Mouse (Mus musculus) layer of hippocampus, adult 18-20 months (tissue): ENCODE data around the gene Fbxo3. TPM values are rescaled to one million over a fixed set of nuclear protein-coding genes. Genes with fewer than 3 reads are reported as not detected.
"Not testable (repeated sequence)": the region's sequence is repeated elsewhere in the genome, so short reads cannot be mapped to it uniquely, and the experiment has no call there.

Experiments
- DNase-seq, 2 experiments: peaks; one replicate each; pipeline ENCODE4 v3.0.0; 2022; ENCODE audit warnings: low spot score in 2 of 2
- long read RNA-seq: library from polyadenylated mRNA; stranded (forward); transcript quantifications from one replicate; pipeline ENCODE4 v2.0.0, GENCODE M21; 2021
- total RNA-seq, 2 experiments: library from RNA; stranded (reverse); gene quantifications; 2 replicates each; pipeline ENCODE4 v1.2.3; 2021

Gene Fbxo3
- total RNA-seq, result 10 to 100 TPM; 43.3 to 46.4 TPM
- long read RNA-seq, full-length matches to known transcripts, result 87 of 112 reads
- long read RNA-seq, partial matches to known transcripts, result 0 of 112 reads
- long read RNA-seq, other reads (novel, unspliced or antisense), result 25 of 112 reads

DNA sequence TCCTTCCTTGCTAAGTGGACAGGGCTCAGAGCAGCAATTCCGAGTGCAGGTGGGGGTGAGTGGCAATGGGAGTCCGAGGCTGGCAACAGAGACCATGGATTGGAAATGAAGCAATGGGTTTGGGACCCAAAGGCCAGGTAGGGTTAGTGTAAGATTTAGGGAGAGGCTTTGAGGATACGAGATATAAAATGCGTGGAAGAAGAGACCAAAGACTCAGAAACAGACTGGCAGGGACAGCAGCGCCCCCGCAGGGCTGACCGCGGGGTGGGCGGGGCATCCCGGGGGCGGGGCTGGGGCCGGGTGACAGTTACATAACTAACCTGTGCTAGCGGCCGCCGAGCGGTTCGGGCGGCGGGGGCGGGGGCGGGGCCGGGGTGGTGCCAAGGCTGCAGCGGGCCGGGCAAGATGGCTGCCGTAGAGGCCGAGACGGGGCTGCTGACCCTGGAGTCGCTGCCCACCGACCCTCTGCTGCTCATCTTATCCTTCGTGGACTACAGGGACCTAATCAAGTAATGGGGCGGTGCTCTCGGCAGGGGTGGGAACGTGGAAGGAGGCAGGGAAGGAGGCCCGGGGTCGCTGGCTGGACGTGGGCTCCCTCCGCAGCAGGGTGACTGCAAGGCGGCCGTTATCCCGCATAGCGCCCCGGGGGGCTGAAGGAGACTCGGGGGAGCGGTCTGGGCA is at the start of gene Fbxo3:
Fbxo3 (plus strand) TSS at position 264 of the 681 bp plus-strand sequence.
- peak; percentile 58 to 82 for DNase-seq

DNA sequence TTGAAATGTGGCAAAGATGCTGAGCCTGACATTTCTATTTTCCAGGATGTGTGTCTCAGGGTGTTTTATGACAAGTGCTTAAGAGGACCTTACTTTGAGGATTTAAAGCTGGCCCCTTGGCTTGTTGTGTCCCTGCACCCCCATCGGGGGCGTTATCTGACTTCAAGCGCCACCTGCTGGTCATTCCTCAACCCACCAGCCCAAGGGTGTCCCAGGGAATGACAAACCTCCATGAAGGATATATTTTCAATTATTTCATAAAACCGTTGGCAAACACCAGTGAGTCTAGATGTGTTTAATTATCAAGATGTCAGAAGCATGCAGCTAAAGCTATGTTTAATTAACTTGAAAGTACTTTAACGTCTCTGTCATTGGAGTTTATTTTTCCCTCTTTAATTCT is 45.3 kb upstream of the Fbxo3 start:
- peak; percentile 61 to 77 for DNase-seq

DNA sequence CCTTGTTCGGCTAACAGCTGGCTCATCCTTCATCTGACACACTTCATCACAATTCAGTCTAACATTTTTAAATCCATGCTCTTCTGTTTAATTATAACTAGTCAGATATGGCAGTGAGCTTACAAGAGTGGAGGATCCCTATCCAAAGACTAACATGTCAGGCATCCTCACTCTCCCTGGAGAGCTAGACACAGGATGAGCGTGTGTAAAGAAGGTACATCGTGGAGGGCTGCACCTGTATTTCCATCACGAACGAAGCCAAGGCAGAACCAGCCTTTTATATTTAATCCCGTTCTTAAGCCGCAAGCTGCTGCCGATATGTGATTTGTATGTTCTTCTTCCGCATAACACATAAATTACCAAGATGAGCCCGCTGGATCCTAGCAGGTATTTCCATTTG is 44.4 kb upstream of the Fbxo3 start:
- no peak for DNase-seq

DNA sequence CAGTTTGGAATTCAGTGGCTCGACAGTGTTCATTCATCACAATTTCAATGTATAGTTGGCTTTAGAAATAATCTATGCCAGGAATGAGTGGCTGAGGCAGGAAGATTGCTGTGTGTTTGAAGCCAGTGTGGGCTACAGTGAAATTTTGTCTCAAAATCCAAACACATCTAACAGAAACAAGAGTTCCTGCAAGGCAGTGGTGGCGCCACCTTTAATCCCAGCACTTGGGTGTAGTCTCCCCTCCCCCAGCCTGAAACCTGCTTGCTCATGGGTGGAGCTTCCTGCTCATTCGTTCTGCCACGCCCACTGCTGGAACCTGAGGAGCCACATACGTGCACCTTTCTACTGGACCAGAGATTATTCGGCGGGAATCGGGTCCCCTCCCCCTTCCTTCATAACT is 39.9 kb upstream of the Fbxo3 start:
- DNase-seq, result not testable (repeated sequence)

DNA sequence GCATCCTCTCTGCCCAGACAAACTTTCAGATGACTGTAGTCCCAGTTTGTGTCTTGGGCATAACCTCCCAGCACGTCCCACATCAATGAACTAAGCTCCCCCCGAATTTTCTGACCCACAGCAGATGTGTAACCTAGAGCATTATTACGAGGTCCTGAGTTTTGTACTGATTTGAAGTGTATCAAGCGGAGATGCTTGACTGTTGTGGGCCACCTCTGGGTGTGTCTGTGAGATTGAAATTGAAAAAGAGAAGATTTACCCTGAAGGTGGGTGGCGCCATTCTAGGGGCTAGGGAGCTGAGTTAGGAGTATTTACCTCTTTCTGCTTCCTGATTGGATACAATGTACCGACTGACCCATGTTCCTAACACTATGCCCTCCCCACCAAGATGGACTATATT is 37.8 kb upstream of the Fbxo3 start:
- DNase-seq, result no peak

DNA sequence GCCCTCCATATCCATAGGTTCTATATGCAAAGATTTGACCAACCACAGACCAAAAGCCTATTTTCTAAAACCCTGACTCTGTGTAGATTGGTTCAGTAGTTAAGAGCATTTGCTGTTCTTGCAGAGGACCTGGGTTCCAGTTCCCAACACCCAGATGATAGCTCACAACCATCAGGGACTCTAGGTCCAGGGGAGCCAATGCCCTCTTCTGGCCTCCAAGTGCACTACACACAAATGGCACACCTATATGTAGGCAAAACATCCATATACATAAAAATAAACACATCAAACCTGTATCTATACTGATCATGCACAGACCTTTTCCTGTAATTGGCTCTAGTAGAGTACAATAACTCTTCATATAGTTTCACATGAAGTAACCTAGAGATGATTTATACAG is 36.2 kb upstream of the Fbxo3 start:
- no peak for DNase-seq

DNA sequence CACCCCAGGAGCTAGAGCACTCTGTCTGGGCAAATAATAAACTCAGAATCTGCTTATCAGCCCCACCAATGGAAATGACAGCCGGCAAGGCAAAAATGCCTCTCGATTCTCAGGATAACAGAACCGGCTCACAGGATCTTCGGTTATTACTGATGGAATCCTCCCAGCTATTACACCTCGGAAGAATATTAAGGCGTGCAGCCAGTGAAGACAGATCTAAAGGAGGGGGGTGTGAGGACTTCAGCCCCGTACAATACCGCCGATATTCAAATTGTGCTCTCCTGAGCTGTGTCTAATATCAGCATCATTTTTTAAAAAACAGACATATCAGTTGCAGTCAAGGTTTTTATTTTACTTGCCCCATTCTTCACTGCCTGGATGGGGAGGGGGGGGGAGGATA is 35.4 kb upstream of the Fbxo3 start:
- no peak for DNase-seq

DNA sequence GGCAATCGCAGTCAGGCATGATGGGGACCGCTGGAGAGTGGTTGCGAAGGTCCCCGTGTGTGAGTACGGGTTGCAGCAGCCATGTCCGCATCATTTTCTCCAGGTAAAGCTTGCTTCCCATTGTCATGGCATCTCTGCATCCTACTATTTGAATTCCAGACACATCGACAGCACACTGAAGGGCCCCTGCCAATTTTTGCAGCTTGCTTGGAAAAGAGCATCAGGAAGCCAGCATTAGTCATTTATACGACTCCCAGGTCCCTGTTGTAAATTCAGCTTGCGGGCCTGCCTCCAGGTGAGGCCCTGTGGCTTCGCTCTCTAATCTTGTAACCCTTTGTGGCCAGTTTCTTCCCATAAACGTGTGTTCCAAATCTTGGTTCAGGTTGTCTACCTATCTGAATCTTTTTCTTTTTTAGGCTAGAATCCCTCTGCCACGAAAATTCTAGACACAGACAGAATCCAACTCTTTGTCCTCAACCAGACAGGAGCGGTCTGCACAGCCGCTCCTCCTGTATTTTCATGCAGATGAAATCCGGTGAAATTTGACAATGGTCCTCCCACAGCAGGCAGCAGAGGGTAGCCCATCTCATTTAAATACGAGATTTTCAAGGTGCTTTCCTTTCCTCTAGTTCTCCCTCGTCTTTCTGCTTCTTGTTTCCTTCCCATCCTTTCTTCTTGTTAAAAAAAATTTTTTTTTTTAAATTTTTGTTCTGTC is 34.7 kb upstream of the Fbxo3 start:
- DNase-seq, result peak in 1 of 2 experiments; percentile 50

DNA sequence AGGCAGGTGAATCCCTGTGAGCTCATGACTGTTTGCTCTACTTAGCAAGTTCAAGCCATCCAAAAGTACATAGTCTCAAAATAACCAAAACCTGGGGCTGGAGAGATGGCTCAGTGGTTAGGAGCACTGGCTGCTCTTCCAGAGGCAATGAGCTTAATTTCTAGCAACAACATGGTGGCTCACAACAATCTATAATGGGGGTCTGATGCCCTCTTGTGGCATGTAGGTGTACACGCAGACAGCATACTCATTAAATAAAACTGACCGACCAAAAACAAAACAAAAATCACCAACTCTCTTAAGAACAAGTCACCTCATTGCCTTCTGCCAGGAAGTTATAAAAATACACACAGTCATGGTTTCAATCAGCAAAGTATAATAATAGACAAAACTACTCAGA is 26.4 kb upstream of the Fbxo3 start:
- DNase-seq, result peak in 1 of 2 experiments; percentile 29

DNA sequence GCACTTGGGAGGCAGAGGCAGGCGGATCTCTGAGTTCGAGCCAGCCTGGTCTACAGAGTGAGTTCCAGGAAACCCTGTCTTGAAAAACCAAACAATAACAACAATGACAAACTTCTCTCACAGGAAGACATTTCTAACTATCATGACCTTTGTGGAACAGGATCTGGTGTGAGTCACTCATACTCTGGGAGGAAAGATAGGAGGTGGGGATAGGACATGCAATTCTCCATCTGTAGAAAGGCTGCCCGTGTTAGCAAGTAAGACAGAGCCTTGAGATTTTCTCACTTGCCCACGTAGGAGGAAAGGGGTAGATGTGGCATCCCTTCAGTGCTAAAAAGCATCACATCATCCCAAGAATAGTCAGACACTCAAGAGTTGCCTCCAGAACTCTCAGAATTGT is 25.7 kb upstream of the Fbxo3 start:
- no peak for DNase-seq

DNA sequence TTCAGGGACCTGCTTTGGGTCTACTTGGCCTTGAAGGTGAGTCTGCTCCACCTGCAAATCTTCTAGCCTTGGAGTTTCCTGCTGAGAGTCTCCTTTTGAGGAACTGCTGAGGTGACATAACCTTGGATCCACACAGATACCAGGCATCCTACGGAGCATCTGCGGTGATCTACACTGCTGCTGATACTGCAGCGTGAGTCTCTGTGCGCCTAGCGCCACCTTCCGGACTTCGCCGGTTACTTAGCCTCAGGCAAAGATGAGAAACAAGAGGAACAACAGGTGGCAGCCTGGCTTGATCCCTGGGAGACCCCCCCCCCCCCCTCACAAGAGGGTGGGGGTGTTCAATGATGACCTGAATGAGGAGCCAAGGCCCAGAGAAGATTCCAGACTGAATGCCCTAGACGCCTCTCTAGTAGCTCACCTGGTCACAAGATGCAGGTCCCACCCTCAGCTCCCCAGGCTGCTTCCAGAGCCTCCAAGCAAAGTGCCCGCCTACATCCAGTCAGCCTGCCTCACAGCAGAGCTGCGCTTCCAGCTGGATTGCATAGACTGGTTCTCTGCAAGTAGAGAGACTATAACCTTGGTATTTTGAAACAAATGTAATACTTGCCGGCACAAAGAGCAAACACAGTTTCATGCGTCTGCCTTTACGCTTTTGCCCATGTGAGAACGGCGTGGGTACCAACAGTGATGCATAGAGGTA is 24.7 kb upstream of the Fbxo3 start:
- DNase-seq, result peak; percentile 52 to 85

DNA sequence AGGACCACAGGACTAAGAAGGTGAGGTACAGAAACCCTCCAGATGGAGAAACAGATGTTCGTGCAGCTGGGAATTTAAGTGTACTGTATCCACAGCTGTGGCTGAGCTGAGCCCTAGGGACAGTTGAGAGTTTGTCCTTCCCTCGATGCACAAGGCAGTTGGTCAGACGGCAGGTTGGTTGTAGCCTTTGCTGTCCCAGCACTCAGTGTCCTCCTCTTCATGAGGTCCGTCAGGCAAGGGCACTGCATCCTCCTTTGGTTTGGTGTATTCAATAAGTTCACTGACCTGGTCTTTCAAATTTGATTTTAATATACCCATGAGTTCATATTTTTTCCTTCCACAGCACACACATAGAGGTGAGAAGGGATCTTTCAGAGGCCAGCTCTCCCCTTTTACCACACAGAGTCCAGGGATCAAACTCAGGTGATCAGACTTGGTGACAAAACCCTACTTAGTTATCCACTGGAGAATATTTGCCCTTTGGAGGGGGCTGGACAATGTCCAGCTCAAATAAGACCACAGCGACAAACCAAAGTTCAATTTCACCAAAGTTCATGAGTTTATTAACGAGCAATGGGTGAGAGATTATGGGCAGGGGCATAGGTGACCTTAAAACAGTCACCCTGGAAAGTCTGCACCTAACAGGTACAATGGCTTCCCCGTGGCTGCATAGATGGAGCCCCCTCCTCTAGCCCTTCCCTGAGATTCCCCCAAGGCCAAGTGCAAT is 19.6 kb upstream of the Fbxo3 start:
- no peak for DNase-seq

DNA sequence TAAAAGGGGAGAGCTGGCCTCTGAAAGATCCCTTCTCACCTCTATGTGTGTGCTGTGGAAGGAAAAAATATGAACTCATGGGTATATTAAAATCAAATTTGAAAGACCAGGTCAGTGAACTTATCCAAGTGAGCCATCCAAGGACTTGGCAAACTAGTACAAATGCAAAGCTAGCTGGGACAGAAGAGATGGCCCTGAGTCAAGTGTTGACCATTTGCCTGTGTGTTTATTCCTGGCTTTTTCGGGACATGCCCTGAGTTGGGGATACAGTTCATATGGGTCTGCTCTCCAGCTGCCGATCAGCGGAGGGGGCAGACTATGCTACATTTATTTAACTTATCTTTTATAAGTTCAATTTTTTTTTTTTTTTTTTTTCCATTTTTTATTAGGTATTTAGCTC is 18.7 kb upstream of the Fbxo3 start:
- DNase-seq, result not testable (repeated sequence)

DNA sequence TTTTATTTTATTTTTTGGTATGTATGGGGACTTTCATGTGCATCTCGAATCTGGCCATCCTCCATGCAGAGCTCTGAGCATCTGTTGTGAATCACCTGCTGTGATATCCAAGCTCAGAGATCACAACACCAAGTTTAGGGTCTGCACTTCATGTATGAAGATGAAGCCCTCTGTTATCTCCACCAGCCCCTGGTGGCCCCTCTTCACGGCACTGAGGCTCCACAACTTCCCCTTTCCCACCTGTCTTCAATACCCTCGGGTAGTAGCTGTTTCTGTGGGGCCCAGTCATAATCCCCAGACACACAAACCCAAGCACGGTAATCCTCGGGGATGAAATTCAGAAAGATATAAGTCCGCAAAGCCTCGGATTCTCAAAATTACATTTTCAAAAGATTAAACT is 4.4 kb upstream of the Fbxo3 start:
- DNase-seq, result no peak

DNA sequence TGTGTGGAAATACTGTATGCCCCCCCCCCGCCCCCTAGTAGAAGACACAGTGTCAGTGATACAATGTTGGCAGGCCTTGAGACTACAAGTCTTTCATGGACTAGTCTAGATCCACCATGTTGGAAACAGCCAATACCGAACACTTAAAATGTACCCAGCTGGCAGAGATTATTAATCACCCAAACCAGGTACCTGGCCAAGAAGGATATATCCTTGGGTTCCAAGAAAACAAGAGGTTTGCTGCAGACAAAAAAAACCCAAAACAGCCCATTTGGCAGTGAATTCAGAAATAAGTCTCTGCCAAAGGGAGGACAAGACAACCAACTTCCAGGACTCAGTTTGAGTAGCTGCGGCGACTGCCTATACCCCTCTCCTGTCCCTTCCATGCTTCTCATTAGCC is 2.9 kb upstream of the Fbxo3 start:
- no peak for DNase-seq

DNA sequence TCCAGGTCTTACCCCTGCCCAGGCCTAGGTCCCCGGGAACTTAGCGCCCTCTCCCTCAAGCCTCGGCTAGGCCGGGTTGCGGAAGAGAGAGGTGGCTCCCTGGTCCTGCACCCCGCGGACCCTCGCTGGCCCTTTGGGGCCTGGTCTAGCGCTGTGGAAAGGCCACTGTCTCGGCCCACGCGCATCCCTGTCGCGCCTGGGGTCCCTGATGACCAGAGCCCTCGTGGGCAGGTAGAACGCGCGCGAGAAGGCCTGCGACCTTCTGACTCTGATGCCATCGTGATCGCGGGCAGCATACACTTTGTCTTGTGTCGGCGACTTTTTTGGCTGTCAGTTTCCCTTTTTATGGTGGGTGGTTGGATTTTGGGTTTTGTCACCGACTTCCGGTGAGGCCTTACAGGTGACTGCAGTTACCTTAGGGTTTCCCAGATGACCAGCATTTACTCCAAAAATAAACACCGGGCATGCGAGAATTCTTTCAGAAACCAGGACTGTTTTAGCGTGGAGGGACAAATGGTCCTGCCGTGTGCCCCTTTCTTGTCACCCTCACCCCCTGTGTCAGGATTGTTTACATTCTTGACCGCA is 710 bp downstream of the Fbxo3 start, which contains the start of gene 4931422A03Rik:
4931422A03Rik (minus strand) TSS at position 223 of the 585 bp plus-strand sequence.
- no peak for DNase-seq

DNA sequence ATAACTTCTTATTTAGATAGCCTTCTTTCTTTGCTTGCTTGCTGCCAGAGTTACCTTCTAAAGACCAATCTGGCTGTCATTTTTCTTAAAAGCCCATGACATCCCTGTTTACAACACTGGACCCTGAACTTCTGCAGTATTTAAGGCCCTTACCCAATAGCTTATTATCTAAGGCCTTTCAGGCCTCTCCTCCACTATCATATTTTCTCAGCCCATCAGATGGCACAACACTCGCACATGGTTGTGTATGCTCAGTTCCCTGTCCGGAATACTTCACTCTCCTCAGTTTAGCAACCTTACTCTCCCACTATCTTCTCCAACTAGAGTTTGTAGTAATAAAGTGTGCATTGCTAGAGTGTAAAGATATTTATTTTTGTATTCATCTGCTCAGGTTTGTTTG is 1.6 kb downstream of the Fbxo3 start:
- DNase-seq, result no peak

DNA sequence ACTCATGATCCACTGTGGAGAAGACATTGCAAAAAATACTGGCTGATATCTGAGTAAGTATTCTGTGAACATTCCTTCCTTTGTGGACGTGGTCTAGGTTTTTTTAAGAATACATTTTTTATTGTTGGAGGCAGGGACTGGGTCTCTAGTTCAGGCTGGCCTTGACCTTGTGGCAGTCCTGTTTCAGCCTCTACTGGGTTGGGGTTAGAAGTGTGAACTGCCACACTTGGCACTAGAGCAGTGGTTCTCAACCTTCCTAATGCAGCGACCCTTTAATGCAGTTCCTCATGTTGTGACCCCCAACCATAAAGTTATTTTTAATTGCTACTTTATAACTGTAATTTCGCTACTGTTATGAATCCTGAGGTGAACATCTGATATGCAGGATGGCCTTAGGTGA is 2.9 kb downstream of the Fbxo3 start:
- DNase-seq, result no peak

DNA sequence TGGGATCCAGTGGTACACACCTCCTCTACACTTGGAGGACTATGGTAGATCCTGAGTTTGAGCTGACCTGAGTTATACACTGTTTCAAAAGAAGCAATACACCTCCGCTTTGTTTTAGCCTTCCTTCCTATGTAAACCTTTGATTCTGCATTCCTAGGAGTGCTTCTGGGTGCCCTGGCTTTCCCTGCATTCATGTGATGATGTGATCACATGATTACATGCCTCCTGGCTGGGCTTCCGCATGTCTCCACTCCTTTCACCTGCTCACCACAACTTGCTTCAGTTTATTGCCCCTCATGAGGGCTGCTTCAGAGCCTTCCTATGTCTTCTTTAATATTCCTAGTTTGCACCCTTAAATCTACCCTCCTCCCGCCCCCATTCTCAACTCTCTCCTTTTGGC is 4.5 kb downstream of the Fbxo3 start:
- no peak for DNase-seq

DNA sequence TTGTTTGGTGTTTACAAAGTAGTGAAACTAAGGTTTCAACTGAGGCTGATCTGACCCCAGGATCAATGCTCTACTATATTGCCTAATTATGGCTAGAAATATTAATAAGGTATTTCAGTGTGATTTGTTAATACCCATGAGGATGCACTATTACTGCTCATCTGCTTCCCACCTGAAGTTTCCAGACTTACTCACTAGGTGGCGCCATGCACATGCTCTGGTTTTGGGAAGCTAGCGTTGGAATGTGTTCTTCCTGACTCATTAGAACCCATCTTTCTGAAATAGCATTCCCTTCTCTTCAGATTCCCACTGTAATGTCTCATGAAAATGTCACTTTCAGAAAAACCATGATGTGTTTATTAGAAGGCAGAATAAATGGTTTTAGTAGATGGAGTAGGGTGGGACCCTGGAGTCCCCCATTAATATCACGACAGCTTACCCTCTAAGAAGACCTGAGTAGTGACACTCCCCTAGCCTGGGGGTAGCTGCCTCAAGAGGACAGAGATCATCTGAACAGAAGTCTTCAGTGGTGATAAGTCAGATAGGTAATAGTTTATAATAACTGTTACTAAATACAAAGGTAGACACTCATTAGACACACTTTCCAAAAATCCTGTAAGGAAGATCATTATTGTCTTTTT is 7.4 kb downstream of the Fbxo3 start:
- DNase-seq, result peak; percentile 64 to 86
